Mouse (Mus musculus) heart, postnatal 14 days (tissue): ENCODE data around the gene Xbp1. TPM values are rescaled to one million over a fixed set of nuclear protein-coding genes. Genes with fewer than 3 reads are reported as not detected.

Experiments used
- DNase-seq, 2 experiments: peaks; one replicate each; pipeline ENCODE4 v3.0.0; 2021 to 2022
- intact Hi-C: fragments of 180-260 bp; cut with DNase I; formaldehyde crosslinking; loops from one replicate; pipeline ENCODE4 v1.15.1; 2025
- total RNA-seq, 2 experiments: library from RNA; stranded (reverse); gene quantifications; 2 replicates each; pipeline ENCODE4 v1.2.3; 2021

Xbp1 gene
- total RNA-seq, 2 experiments from 2014 or later, result 50.8 to 65.3 TPM

- DNase-seq, result no peak
- intact Hi-C loops, result no loop called here
Measured at GRCm38 (mm10) chr11:5551931-5552330, 31.5 kb downstream of the Xbp1 start.

- intact Hi-C loops, result loop anchor here (5.0 kb wide), 1 partner anchor 67 kb away; no protein-coding TSS in a partner anchor
- DNase-seq, result no peak
Measured at GRCm38 (mm10) chr11:5560273-5560672, 39.8 kb downstream of the Xbp1 start.

GRCm38 (mm10) chr11:5562625-5563268 lies 42.3 kb downstream of the Xbp1 start:
- no peak for DNase-seq
- intact Hi-C loops, result loop anchor here (5.0 kb wide), 1 partner anchor 65 kb away; no protein-coding TSS in a partner anchor

DNA sequence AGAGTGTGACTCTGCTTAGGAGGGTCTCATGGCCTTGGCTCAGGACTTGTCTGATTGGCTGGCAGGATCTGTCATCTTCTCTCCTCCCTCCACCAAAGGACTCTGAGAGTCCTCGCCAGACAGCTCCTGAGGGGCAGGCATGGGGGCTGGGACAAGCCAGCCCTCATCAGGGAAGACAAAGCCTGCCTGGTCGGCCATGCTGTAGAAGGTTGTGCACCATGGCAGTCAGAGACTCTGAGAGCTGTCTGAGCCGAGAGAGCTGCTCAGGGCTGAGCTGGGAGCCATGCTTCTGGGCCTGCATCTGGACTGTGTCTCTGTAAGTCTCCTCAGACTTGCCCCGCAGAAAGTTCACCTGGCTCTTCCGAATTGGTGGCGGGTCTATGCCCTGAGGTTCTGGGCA lies 43.4 kb downstream of the Xbp1 start:
- intact Hi-C loops, result loop anchor here (5.0 kb wide), 1 partner anchor 63 kb away; no protein-coding TSS in a partner anchor

DNA sequence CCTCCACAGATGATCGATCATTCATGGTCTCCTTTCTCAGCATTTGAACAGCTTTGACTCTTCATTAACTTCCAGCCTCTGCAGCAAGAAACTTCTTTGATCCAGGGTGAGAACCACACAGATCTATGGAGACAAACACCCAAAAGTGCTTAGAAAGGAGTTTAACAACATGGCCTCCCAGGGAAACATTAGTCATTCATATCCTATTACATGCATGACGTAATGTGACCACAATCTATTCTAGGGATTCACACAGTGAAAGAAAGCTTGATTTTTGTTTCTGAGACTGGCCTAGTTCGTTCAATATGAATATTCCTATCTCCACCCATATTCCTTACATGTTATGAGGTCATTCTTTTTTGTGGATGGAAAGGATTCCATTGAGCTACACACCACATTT lies 45.1 kb downstream of the Xbp1 start:
- no peak for DNase-seq
- intact Hi-C loops, result no loop called here

More for the DNA sequence above, 43.4 kb downstream of the Xbp1 start:
- DNase-seq, result no peak

DNA sequence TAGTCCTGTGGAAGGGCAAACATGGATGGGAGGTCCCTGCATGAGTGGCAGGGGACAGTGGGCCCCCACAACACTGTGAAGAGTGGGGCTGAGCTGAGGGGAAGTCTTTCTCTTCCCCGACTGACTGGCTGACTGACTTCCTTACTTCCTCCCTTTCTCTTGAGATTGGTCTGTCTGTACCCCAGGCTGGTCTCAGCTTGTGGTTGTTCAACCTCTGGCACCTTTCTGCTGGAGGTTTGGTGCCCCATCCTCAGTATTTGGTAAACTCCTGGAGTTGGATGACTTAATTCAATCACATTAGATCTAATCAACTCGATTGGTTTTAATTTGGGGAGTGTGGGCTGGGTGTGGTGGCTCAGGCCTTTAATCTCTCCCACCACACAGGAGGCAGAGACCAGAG lies 46.0 kb downstream of the Xbp1 start:
- intact Hi-C loops, result no loop called here
- DNase-seq, result no peak

DNA sequence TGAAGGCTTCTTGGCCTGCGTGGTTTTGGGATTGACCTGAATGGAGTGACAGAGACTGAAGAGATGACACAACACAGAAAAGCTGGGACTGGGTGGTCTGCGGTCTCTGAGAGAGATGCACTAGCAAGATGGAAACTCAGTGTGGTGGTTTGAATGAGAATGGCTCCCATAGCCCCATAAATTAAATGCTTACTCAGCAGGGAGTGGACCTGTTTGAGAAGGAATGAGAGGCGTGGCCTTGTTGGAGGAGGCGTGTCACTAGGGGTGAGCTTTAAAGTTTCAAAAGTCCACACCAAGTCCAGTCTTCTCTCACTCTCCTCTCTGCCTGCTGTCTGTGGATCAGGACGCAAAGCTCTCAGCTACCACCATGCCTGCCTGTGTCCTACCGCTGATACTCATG lies 47.2 kb downstream of the Xbp1 start:
- no peak for DNase-seq
- intact Hi-C loops, result no loop called here

GRCm38 (mm10) chr11:5568082-5568481 lies 47.6 kb downstream of the Xbp1 start:
- no peak for DNase-seq
- intact Hi-C loops, result no loop called here

DNA sequence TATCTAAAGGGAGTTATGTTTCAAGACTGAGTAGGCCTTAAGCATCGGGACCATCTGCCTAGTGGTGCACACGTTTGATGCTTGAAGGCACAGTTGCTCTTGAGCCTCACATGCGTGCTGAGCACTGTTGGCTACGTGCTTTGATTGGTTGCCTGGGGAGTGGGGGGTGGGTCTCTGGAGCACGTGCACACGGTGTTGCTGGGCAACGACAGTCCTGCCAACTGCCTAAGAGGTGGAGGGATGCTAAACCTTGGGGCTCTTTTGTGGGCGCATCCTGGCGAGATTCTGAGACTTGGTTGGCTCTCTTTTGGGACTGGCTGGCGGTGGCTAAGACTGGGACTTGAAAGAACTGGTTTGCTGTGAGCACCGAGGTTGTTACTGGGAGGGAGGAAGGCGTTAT lies 49.0 kb downstream of the Xbp1 start, which contains the start of gene Ankrd36:
Gene Ankrd36 (plus strand): TSS at position 211 of the 400 bp plus-strand sequence.
- DNase-seq, result no peak
- intact Hi-C loops, result no loop called here

GRCm38 (mm10) chr11:5571856-5572255 lies 51.4 kb downstream of the Xbp1 start:
- no peak for DNase-seq
- intact Hi-C loops, result no loop called here

DNA sequence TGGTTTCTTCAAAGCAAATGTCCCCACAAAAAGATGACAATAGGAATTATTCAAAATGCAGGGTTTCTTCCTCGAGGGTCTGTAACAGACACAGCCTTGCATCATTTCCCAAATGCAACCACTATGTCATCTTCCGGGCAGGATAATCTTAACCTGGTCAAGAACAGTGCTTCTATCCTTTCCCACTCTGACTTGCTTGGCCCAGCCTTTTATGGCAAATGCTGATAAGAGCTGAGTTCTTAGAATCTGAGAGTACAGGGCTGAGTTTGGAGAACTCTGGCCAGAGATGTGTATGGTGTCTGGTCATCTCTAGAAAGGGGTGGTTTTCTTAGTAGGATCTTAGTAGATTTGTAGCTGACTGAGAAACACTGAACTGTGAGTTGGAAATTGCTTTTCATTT lies 53.4 kb downstream of the Xbp1 start:
- no peak for DNase-seq
- intact Hi-C loops, result no loop called here

- intact Hi-C loops, result no loop called here
- DNase-seq, result no peak
Measured at GRCm38 (mm10) chr11:5575046-5575445, 54.6 kb downstream of the Xbp1 start.

Other genes starting within 250 kb of the Xbp1 start
- 10 to 100 TPM; 10.4 to 12.6 TPM for gene Znrf3, start 75.8 kb upstream of the Xbp1 start, total RNA-seq
- 10 to 100 TPM; 17.6 to 20.5 TPM for gene Ccdc117, start 21.5 kb downstream of the Xbp1 start, total RNA-seq
- not detected for gene Ankrd36, start 49.0 kb downstream of the Xbp1 start, total RNA-seq
- 100 to 1,000 TPM; 129 to 130 TPM for gene Mrps24, start 195.0 kb downstream of the Xbp1 start, total RNA-seq
- 10 to 100 TPM; 55.6 to 66.5 TPM for gene Urgcp, start 241.7 kb downstream of the Xbp1 start, total RNA-seq